Mouse (Mus musculus) ovary, postnatal 10 days (tissue): ENCODE data around the gene Apba2.

ENCODE experiments used
- DNase-seq: peaks from one replicate; pipeline ENCODE4 v3.0.0; 2022; ENCODE audit warnings: low spot score

Apba2 gene

GRCm38 (mm10) chr7:64725967-64726695, 224.6 kb downstream of the Apba2 start:
- DNase-seq, result no peak

GRCm38 (mm10) chr7:64728181-64728591, 226.7 kb downstream of the Apba2 start:
- DNase-seq, result no peak

- DNase-seq, result no peak
Observed at GRCm38 (mm10) chr7:64728816-64729215, 227.3 kb downstream of the Apba2 start.

GRCm38 (mm10) chr7:64729785-64730184, 228.3 kb downstream of the Apba2 start:
- DNase-seq, result peak; percentile 7

GRCm38 (mm10) chr7:64739131-64739530, 237.6 kb downstream of the Apba2 start:
- DNase-seq, result no peak

- DNase-seq, result peak; percentile 55
Observed at GRCm38 (mm10) chr7:64741333-64742307, 240.1 kb downstream of the Apba2 start.

GRCm38 (mm10) chr7:64743610-64744009, 242.1 kb downstream of the Apba2 start:
- DNase-seq, result no peak

GRCm38 (mm10) chr7:64751465-64751864, 250.0 kb downstream of the Apba2 start:
- peak; percentile 13 for DNase-seq

GRCm38 (mm10) chr7:64752133-64752532, 250.6 kb downstream of the Apba2 start:
- no peak for DNase-seq

- DNase-seq, result no peak
Observed at GRCm38 (mm10) chr7:64753678-64754077, 252.2 kb downstream of the Apba2 start.

- no peak for DNase-seq
Observed at GRCm38 (mm10) chr7:64754161-64754560, 252.7 kb downstream of the Apba2 start.

- no peak for DNase-seq
Observed at GRCm38 (mm10) chr7:64755141-64755540, 253.6 kb downstream of the Apba2 start.

GRCm38 (mm10) chr7:64765595-64765994, 264.1 kb downstream of the Apba2 start:
- DNase-seq, result no peak

GRCm38 (mm10) chr7:64769768-64770167, 268.3 kb downstream of the Apba2 start:
- DNase-seq, result no peak

GRCm38 (mm10) chr7:64770779-64771390, 269.4 kb downstream of the Apba2 start:
- DNase-seq, result no peak

GRCm38 (mm10) chr7:64773465-64773864, 272.0 kb downstream of the Apba2 start:
- DNase-seq, result no peak

GRCm38 (mm10) chr7:64776708-64777489, 275.4 kb downstream of the Apba2 start:
- no peak for DNase-seq

- DNase-seq, result no peak
Observed at GRCm38 (mm10) chr7:64779501-64779900, 278.0 kb downstream of the Apba2 start.

- no peak for DNase-seq
Observed at GRCm38 (mm10) chr7:64785040-64785439, 283.5 kb downstream of the Apba2 start.

- DNase-seq, result no peak
Observed at GRCm38 (mm10) chr7:64791145-64791544, 289.6 kb downstream of the Apba2 start.

- no peak for DNase-seq
Observed at GRCm38 (mm10) chr7:64792031-64792430, 290.5 kb downstream of the Apba2 start.

- no peak for DNase-seq
Observed at GRCm38 (mm10) chr7:64795554-64795953, 294.0 kb downstream of the Apba2 start.
